Mouse (Mus musculus) cerebellum, postnatal 25 days (tissue): ENCODE measurements around the gene Tom1l2.
A peak's percentile ranks its signal among the peaks of the same experiment; 100 is the strongest.

Experiments used
- DNase-seq, 2 experiments: peaks; one replicate each; pipeline ENCODE4 v3.0.0; 2021; ENCODE audit warnings: mixed read lengths in 2 of 2

Tom1l2 gene

DNA sequence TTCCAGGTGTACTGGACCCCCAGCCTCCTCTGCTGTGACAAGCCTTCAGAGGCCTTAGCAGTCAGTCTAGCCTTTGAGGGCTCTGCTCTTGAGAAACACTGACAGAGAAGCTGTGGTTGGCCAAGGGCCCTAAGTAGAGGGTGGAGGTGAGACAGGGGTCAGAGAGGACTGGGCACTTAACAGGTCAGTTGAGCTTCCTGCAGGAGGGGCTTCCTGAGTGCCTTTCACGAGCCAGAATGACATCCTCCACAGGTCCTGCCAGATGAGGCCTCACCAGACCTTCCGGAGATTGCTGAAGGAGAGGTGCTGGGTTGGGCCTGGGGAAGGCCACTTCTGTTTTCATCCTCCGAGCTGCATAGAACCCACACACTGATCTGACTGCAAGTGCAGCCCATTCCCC, 124.2 kb downstream of the Tom1l2 start:
- DNase-seq = no peak

DNA sequence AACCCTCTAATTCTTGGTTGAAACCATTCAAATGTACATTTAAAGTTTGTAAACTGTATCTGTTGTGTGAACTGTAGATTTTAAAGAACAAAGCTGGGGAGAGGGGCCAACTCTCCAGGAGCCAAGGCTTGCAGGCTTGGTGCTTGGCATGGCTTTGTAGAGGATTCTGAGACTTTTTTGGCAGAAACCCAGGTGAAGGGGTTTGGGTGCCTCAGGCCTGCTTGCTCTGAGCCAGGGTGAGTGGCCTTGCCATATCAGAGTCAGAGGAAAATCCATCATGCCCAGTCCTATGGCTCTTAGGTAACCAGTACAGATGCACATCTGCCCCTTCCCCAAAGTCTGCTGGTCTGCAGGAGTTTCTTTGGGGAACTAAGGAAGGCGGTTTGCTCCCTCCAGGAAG, 126.8 kb downstream of the Tom1l2 start:
- no peak for DNase-seq

DNA sequence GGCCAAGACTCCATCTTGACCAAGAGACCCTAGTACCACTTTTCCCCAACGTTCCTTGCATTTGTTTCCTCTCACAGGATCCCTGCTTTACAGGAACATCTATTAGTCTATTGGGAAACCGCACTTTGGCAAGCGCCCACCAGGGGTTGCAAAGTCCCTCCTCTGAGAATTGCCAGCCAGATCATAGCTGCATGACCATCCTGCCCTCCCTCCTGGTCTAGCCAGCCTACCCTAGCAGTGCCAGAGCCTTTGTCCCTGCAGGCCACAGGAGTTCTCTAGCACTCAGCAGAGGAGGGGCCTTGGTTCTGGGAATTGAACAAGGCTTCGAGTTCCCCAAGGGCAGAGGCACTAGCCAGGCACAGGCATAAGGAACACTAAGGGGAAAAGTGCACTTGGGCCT, 128.0 kb downstream of the Tom1l2 start:
- no peak for DNase-seq

DNA sequence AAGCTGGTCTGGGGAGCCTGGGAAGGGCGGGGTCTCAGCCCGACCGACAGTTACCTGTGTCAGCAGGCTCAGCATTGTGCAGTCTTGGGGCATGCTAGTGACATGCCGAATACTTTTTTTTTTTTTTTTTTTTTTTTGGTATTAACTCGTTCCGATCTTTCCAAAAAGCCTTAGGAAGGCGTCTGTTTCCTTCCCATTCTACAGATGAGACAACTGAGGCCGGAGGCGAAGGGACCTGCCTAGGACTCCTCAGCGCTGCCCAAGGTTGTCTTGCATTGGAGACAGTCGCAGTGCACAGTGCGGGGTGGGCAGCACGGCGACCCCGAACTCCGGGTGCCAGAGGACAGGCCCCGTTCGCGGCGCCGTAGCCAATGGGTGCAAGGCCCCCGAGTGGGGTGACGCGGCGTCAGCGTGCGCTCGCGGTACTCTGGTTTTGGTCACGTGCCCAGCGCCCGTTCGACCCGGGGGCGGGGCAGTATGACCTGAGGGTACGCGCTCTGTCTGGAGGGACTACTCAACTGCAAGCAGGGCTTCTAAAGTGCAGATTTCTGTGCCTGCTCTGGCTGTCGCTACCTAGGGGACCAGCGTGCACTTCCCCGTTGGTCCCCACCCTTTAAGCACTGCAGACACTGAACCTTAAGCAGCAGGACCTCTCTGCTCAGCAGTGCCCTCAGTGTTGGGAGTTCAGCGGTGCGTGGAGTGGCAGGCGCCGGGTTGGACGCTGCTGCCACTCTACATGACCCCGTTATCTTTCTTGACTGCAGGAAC, 130.1 kb downstream of the Tom1l2 start, which contains the start of gene Srebf1:
Srebf1 (minus strand) TSS at position 113 of the 768 bp plus-strand sequence.
- peak; percentile 62 to 77 for DNase-seq

DNA sequence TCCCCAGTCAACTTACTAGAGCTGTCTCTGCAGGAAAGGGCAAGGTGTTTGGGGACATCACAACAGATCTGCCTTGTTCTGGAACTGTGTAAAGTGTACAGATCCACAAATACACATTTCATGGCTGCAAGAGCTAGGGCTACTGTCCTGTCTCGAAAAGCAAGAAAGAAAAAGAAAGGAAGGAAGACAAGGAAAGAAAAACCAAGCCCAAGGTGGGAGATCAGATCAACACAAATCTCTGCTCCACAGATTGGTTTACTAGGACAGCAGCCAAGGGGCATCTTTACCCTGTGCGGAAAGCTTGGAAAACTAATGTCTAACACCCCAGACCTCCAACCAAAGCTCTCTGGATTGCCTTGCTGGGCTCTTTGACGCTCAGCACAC, 130.6 kb downstream of the Tom1l2 start:
- no peak for DNase-seq

DNA sequence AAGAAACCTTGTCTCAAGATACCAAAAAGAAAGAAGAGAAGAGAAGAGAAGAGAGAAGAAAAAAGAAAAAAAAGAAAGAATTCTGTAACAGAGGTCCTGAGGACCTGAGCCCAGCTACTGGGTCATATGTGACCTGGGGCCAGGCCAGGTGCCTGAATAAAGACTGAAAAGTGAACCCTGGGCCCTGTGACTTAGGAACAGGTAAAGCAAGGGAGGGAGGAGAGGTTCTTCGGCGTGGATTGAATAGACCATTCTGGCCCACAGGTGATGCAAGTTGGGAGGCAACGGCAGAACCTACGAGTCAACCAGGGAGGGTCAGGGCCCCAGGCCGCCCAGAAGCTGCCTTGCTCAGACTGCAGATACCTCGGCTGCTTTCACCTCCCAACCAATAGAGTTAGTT, 131.3 kb downstream of the Tom1l2 start:
- no peak for DNase-seq

DNA sequence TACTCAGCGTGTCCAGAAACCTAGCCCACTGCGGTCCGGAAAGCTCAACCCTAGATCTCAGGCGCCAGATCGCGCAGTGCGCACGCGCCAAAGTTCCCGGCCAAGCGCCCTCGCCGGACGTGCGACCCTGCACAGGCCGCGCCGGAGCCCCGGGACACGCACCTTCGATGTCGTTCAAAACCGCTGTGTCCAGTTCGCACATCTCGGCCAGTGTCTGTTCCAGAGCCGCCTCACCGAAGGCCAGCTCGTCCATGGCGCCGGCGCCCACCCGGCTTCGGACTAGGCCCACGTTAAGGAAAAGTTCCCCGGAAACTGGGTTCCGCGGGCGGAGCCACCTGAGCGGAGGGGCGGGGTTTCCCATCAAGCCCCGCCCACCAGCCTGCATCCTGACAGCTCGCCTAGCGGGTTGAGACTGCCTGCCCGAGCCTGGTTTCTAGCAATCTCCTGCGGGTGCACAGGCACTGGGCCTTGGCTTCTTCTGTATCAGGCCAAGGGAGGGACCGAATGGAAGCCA, 132.4 kb downstream of the Tom1l2 start:
- DNase-seq = peak; percentile 79 to 88

DNA sequence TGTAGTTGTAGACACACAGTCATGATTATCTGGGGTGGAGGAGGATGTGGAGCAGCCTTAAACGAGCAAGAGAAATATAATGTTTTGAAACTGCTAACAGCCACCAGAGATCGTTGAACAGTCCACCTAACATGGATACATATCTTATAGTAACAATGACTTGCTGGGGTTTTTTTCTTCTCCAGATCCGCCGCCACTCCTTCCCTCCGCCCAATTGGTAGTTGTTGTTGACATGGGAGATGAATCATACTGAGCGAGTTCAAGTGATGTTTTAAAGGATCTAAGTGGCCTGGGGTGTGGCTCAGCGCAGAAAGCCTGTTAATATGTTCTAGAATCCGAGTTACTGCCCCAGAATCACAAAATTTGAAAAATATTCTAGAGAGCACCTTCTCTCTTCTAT, 133.1 kb downstream of the Tom1l2 start:
- DNase-seq = no peak

DNA sequence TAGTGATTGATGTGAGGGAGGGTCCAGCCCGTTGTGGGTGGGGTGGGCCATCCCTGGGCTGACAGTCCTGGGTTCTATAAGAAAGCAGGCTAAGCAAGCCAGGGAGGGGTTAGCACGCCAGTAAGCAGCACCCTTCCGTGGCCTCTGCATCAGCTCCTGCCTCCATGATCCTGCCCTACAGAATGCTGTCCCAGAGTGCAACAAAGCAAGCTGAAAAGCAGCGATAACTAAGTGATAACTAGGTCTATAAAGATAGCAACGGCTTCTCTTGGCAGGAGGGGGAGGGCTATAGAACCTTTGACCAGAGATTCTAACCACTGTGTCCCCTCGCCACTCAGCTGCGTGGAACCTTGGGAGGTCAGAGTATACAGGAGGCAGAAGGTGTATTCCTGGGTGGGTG, 135.2 kb downstream of the Tom1l2 start:
- DNase-seq = no peak

DNA sequence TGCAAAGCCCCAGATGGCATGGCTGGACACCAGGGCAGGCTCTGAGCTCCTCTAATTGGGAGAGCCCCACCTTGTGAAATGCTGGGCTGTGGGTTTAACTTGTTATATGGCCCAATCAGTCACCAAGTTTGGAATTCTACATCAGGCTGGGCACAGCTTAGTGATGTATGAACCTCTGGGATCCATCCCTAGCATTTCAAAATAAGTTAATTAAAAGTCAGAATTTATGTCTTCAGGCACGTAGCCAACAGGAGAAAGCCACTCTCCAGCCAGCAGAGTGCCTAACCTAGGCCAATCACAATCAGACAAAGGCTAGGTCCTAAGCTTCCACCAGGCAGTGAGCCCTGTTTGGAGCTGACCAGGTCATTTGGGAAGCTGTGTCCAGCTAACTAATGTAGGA, 136.0 kb downstream of the Tom1l2 start:
- no peak for DNase-seq

DNA sequence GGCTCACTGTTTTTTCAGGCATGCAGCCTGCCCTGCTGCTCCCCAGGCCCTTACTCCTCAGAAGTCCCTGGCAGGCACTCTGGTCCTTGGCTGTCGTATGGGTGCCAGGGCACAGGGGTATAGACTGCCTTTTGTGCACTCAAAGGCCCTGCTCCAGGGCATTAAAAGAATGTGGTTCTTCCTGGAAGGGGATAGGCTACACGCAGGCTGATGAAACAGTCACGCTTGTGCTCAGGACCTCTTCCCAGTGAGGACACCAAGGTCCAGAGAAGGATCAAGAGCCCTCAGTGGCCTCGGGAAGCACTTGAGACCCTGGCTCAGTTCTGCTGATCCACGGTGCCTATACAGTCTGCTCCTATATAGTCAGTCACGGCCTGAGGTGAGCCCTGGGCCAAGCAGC, 139.4 kb downstream of the Tom1l2 start:
- no peak for DNase-seq

DNA sequence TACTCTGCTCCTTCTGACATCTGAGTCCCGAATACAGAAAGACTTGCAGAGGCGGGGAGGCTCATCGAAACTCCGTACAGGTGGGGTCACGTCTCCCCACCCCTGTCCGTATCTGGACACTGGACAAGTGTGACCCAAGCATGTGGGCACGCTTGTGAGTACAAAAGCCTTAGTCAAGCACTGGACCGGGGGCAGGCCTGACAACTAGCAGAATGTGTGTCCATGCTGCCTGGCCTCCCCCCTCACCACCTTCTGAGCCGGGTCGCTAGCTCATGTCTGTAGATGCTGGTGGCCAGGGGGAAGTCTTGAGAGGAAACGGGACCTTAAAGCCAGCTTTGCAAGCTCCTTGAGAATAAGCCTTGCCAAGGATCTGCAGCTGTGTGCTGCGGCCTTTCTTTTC, 140.9 kb downstream of the Tom1l2 start:
- DNase-seq = no peak

DNA sequence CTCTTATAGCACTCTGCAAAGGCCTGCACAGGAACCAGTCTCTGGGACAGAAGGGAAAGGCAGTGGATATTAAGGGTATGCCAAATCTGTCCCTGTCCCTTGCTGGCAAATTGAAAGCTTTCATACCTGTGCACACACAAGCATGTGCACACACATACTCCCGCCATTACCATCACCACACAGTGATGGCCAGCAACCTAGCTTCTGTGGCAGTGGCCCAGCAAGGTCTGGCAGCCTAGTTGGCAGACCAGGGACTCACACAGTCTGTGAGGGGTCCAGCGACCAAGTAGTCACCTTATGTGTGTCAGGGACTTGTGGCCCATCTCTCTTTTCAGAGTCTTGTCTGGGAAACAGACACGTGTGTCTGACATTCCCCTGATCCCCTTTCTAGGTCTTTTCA, 141.6 kb downstream of the Tom1l2 start:
- no peak for DNase-seq

DNA sequence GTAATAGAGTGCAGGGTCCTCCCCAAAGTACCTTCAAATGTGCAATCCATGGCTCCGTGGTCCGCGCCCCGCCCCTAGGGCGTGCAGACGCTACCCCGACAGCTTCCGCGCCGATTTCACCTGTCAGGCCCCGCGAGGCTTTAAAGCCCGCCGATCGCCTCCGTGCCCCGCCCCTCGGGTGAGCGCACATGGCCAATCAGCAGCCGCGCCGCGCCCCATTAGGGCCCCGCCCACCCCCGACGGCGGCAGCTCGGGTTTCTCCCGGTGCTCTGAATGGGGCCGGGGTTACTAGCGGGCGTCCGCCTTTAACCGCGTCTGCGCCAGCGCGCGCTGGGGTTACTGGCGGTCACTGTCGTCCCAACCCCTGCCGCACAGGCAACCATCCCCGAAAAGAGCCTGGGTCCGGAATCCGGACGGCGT, 142.4 kb downstream of the Tom1l2 start:
- peak; percentile 77 to 87 for DNase-seq

DNA sequence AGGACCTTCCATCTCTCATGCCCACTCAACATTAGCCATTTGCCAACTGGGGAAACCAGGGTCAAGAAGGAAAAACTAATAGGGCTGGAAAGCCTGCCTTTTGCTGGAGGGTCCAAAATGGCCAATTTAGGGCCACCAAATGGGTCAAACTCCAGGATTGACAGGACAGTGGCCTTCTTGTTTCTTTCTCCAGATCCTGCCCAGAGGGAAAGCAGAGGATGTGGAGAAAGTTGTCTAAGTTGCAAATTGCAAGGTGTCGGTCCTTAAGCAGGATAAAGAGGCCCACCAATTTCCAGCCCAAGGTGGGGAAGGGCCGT, 142.8 kb downstream of the Tom1l2 start:
- no peak for DNase-seq

DNA sequence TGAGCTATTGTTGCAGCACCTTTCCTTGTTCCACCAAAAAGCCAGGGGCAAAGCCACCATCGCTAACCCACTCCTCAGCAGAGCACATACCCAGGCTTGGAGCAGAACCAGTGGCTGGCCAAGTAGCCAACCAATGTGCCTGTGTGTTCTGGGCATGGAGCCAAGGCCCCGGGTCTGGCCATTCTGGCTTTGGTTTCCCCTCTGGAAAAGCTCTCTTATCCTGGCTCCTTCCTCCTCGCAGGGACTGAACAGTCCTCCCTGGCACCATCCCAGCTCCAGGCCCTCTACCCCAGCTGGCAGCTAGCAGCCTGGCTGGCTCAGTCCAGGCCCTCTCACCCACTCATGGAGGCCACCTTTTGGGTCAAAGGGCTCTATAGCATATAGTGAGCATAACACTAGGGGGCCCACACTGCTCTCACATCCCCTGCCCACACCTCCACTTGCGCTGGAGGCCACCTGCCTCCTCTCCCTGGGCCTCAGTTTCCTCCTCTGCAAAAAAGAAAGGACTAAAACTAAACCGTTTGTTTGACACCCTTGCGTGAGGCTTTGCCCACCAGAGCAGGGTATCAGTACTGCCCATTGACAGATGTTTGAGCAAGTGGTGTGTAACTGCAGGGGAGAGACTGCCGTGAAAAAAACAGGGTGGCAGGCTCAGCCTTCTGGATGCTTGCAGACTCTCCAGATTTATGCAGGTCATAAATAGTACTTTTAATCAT, 143.3 kb downstream of the Tom1l2 start:
- peak; percentile 87 to 92 for DNase-seq

DNA sequence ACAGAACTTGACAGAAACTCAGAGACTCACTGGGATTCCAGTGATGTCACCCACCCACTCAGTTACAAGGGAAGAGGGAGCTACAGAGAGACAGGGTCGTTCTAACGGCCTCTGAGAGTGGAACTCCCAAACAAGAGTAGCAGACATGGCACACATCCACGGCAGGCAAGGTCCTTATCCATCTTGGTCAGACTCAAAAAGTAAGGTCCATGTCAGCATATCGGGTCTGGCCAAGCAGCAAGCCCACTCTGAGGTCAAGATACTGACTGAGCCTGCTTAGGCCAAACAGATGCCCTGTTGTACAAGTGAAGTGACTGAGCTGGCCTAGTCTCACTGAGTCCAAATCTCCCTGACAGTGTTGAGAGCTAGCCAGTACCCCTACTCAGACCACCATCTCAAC, 144.0 kb downstream of the Tom1l2 start:
- no peak for DNase-seq

DNA sequence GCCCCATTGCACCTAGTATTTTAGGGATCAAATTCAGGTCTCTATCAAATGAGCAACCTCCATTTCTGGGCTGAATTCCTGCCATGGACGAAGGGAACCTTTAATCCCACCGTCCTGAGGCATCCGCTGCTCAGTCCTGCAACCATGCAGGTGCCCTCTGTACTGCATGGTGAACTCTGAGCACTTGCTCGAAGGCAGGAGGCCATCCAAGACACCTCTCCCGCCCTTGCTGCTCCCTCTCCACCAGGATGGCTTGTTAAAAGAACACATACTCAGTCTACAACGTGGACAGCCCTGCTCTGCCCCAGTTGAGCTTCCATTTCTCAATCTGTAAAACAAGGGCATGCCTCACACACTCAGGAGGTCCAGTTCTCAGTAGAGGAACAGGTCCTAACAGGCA, 144.5 kb downstream of the Tom1l2 start:
- DNase-seq = no peak

DNA sequence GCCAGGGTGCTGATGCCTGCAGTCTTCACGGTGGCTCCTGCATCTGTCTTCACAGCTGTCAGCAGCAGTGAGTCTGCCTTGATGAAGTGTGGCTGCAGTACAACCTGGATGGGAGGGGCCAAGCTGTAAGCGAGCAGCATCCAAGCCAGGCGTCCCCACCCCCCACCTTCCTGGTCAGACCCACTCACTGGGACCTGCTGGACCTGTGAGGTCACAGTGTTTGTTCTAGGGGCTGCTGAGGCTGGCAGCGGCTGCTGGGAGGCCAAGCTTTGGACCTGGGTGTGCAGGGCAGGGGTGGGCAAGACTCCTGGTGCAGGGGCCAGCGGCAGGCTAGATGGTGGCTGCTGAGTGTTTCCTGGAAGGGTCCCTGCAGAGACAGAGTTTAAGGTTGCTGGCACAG, 146.5 kb downstream of the Tom1l2 start:
- no peak for DNase-seq

DNA sequence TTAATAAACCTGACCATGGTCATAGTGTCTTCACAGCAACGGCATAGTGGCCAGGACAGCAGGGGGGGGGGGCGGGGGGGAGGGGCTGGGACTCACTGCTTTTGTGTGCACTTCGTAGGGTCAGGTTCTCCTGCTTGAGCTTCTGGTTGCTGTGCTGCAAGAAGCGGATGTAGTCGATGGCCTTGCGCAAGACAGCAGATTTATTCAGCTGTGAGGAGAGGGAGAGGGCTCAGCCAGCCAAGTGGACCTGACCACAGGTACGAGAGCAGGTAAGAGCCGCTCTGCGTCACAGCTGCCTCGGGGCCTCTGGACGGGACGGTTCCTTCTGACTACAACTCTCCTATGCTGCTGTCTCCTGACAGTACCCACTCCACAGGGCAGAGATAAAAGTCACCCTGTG, 147.7 kb downstream of the Tom1l2 start:
- no peak for DNase-seq

DNA sequence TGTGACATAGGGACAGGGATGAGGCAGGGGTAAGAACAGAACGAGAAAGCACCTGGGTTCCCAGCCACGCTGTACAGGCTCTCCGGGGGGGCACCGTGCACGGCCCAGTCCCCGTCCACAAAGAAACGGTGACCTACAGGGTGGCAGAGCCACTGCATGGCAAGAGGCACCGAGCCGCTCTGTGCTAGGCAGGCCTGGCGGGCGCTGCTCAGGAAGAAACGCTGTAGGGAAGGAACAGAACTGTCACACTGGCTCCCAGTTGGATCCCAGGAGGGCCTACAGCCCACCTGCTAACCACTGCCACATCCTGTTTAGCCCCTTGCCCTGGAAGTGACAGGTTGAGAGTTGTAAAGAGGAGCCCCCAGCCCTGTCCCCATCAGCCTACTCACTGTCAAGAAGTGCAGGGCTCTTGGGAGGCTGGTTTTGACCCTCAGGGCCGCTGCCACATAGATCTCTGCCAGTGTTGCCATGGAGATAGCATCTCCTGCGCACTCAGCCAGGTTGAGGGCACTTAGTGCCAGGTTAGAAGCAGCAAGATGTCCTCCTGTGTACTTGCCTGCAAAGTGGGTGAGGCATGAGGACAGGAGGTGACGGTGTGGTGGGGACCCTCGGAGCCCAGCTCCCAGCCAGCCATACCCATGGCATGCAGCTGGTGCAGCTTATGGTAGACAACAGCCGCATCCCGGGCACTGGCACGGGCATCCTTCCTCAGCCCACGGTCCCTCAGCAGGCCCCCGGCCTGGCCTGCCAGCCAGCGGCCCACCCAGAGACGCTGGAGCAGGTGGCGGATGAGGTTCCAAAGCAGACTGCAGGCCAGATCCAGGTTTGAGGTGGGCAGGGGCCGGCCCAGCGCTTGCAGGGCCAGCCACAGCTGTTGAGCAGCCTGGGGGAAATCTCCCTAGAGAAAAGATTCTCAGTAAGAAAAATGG, 149.7 kb downstream of the Tom1l2 start:
- peak; percentile 68 to 69 for DNase-seq

DNA sequence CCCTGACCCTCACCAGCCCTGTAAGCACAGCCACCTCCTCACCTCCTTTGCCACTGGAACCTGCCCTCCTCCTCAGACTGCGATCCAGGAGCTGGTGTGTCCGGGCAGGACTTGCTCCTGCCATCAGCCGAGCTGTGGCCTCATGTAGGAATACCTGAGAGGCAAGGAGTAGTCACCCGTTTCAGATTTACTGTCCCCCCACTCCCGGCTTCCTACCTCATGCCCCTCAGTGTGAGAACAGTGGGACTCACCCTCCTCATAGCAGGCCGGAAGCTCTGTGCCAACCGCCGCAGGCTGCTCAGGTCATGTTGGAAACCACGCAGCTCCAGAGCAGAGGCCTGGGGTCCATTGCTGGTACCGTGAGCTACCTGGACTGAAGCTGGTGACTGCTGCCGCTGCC, 152.3 kb downstream of the Tom1l2 start:
- DNase-seq = no peak

DNA sequence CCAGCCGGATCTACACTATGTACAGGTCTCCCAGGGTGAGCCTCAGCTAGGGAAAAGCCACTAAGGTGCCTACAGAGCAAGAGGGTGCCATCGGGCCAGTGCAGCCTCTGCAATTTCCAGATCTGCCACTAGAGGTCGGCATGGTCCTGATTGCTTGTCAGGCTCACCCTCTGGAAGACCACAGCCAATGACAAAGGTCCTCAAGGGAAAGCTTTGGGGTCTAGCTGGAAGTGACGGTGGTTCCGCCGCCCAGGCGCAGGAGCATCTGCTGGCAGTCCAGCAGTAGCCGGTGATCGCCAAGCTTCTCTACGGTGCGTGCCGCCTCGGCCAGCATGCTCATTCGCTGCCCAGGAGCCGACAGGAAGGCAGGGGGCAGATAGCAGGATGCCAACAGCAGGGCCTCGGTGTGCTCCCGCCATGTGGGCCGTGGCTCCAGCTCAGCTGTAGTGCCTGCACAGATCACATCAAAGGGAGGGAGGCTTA, 153.0 kb downstream of the Tom1l2 start:
- peak; percentile 97 to 98 for DNase-seq
